Mouse (Mus musculus): ENCODE results near the gene Cabp7. TPM values are rescaled to one million over a fixed set of nuclear protein-coding genes. Genes with fewer than 3 reads are reported as not detected.

The Cabp7 gene
- polyA plus RNA-seq, 1 experiment: not detected

DNA sequence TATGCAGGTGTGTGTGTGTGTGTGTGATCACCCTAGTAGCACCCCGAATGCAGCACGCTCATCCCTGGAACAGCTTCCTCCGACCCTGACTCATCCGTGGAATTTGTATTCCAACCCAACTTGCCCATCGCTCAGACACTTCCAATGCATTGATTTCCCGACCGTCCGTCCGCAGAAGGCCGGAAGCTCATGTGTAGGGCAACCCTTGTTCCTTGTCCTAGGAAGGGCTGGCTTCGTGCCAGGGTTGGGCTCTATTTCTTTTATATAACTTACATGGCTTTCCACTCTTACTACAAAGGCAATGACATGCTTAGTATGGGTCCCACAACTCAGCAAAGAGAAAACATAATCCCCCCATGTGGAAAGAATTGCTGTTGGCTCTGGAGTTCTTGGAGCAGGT lies 54.4 kb downstream of the Cabp7 start:
- Histone ChIP-seq H3K4me3 (ENCODE audit: insufficient read depth, low read length) (no peak overlapping the region), H3K27ac (ENCODE audit: insufficient read depth, low read length) (no peak overlapping the region), H3K4me1 (ENCODE audit: control insufficient read depth, insufficient read depth, low read length) (no peaks in the 10 kb centered on the region)
- TF ChIP-seq CTCF (IDR thresholded peaks at IDR 0.05; ENCODE audit: borderline replicate concordance, insufficient read depth, low read length): no peak

- no peak overlapping the region for H3K4me3 ChIP-seq (ENCODE audit: insufficient read depth, low read length)
- TF ChIP-seq CTCF (IDR thresholded peaks at IDR 0.05; ENCODE audit: borderline replicate concordance, insufficient read depth, low read length) (no peak), POLR2A (IDR thresholded peaks at IDR 0.05; ENCODE audit: low read depth, low read length) (no peak)
- no peak overlapping the region for H3K27ac ChIP-seq (ENCODE audit: insufficient read depth, low read length)
- H3K4me1 ChIP-seq (ENCODE audit: control insufficient read depth, insufficient read depth, low read length): no peaks in the 10 kb centered on the region
These were observed 55.4 kb downstream of the Cabp7 start for GRCm38 (mm10) chr11:4691213-4691612.

DNA sequence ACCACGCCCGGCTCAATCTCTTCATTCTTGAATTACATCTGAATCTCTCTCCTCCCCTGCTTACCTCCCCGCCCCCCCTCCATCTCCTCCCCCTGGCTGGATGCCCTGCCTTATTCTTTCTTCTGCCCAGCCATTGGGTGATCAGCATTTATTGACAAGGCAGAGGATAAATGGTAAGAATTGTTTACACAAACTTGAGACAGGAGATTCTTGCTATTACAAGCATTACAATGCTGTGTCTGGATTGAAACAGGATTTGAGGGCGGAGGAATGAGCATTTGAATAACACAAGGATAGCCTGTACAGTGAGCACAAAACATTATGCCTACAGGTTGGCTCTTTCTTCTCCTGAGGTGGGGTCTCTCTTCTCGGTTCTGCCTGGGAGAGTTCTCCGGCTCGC lies 56.2 kb downstream of the Cabp7 start:
- Histone ChIP-seq H3K27ac (ENCODE audit: insufficient read depth, low read length) (no peak overlapping the region), H3K4me1 (ENCODE audit: control insufficient read depth, insufficient read depth, low read length) (no peaks in the 10 kb centered on the region)
- TF ChIP-seq POLR2A (IDR thresholded peaks at IDR 0.05; ENCODE audit: low read depth, low read length) (no peak), CTCF (IDR thresholded peaks at IDR 0.05; ENCODE audit: borderline replicate concordance, insufficient read depth, low read length) (no peak)

GRCm38 (mm10) chr11:4688632-4689380 lies 57.8 kb downstream of the Cabp7 start:
- H3K27ac ChIP-seq (ENCODE audit: insufficient read depth, low read length): no peak overlapping the region
- no peak overlapping the region for H3K4me3 ChIP-seq (ENCODE audit: insufficient read depth, low read length)
- TF ChIP-seq CTCF (IDR thresholded peaks at IDR 0.05; ENCODE audit: borderline replicate concordance, insufficient read depth, low read length) (no peak), POLR2A (IDR thresholded peaks at IDR 0.05; ENCODE audit: low read depth, low read length) (no peak)
- H3K4me1 ChIP-seq (ENCODE audit: control insufficient read depth, insufficient read depth, low read length): no peaks in the 10 kb centered on the region

More for the DNA sequence above, 56.2 kb downstream of the Cabp7 start:
- no peak overlapping the region for H3K4me3 ChIP-seq (ENCODE audit: insufficient read depth, low read length)

DNA sequence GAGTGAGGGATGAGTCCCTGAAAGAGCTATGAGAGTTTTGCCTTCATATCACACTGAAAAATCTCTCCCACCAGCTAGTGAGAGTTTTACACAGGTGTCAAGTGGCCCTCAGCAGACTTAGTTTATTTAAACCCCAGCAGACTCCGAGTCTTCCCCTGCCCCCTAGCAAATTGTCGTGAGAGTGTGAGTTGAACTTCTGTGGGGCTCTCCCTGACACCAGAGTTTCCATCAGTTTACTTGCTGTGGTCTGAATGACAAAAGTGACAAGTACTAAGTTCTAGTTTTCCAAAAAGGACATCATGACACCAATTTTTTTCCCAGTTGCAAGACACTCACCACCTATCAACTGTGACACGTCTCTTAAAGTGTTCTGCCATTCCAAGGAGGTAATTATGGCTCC lies 58.7 kb downstream of the Cabp7 start:
- TF ChIP-seq CTCF (IDR thresholded peaks at IDR 0.05; ENCODE audit: borderline replicate concordance, insufficient read depth, low read length): no peak
- no peak for TF ChIP-seq POLR2A (IDR thresholded peaks at IDR 0.05; ENCODE audit: low read depth, low read length)

DNA sequence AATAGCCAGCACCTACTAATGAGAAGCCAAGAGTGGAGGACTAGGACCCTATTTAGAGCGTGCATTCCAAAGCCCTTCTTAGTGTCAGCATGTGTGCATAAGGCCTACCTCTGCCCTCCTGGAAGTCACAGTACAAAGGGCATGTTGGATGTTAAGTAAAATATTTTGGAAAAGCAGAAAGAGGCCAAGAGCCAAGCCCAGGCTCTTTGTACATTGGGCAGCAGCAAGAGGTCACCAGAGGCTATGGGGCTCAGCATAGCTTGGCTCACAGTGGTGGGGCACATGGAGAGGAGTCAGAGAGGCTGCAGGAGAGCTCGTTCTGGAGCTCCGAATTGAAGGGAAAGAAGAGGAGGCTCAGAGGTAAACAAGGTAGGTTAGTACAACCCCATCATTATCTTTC lies 59.6 kb downstream of the Cabp7 start:
- Histone ChIP-seq H3K4me3 (ENCODE audit: insufficient read depth, low read length) (no peak overlapping the region), H3K4me1 (ENCODE audit: control insufficient read depth, insufficient read depth, low read length) (no peaks in the 10 kb centered on the region), H3K27ac (ENCODE audit: insufficient read depth, low read length) (no peak overlapping the region)
- TF ChIP-seq POLR2A (IDR thresholded peaks at IDR 0.05; ENCODE audit: low read depth, low read length): no peak
- TF ChIP-seq CTCF (IDR thresholded peaks at IDR 0.05; ENCODE audit: borderline replicate concordance, insufficient read depth, low read length): no peak

More for the DNA sequence above, 58.7 kb downstream of the Cabp7 start:
- H3K27ac ChIP-seq (ENCODE audit: insufficient read depth, low read length): no peak overlapping the region
- no peaks in the 10 kb centered on the region for H3K4me1 ChIP-seq (ENCODE audit: control insufficient read depth, insufficient read depth, low read length)
- no peak overlapping the region for H3K4me3 ChIP-seq (ENCODE audit: insufficient read depth, low read length)

Other genes starting within 250 kb of the Cabp7 start
- 29.7 and 37.8 TPM in 2 replicates for gene Mtmr3, start 151.9 kb downstream of the Cabp7 start, polyA plus RNA-seq (2011; ENCODE audit: insufficient read length, low read depth, missing spikeins)
- not detected in 2 replicates for gene Gm11032, start 126.7 kb downstream of the Cabp7 start, polyA plus RNA-seq (2011; ENCODE audit: insufficient read length, low read depth, missing spikeins)
- 34.3 and 39.0 TPM in 2 replicates for gene Ascc2, start 109.0 kb downstream of the Cabp7 start, polyA plus RNA-seq (2011; ENCODE audit: insufficient read length, low read depth, missing spikeins)
- 259 and 274 TPM in 2 replicates for gene Uqcr10, start 42.4 kb downstream of the Cabp7 start, polyA plus RNA-seq (2011; ENCODE audit: insufficient read length, low read depth, missing spikeins)
- 8.9 and 9.4 TPM in 2 replicates for gene Zmat5, start 42.1 kb downstream of the Cabp7 start, polyA plus RNA-seq (2011; ENCODE audit: insufficient read length, low read depth, missing spikeins)
- 45.3 and 52.9 TPM in 2 replicates for gene Nf2, start 102.8 kb upstream of the Cabp7 start, polyA plus RNA-seq (2011; ENCODE audit: insufficient read length, low read depth, missing spikeins)
- 16.4 and 20.8 TPM in 2 replicates for gene Nipsnap1, start 127.2 kb upstream of the Cabp7 start, polyA plus RNA-seq (2011; ENCODE audit: insufficient read length, low read depth, missing spikeins)
- 33.1 and 34.9 TPM in 2 replicates for gene Thoc5, start 148.5 kb upstream of the Cabp7 start, polyA plus RNA-seq (2011; ENCODE audit: insufficient read length, low read depth, missing spikeins)
- not detected in 2 replicates for gene Nefh, start 201.3 kb upstream of the Cabp7 start, polyA plus RNA-seq (2011; ENCODE audit: insufficient read length, low read depth, missing spikeins)
- 62.4 and 65.8 TPM in 2 replicates for gene Ap1b1, start 240.0 kb upstream of the Cabp7 start, polyA plus RNA-seq (2011; ENCODE audit: insufficient read length, low read depth, missing spikeins)

Measured in embryonic fibroblast, embryonic 13.5 days (primary cell).